Mouse (Mus musculus) heart, embryonic 16.5 days (tissue): ENCODE measurements around the gene Cyp4f40. TPM values are rescaled to one million over a fixed set of nuclear protein-coding genes. Genes with fewer than 3 reads are reported as not detected.
"Not testable (repeated sequence)": the region's sequence is repeated elsewhere in the genome, so short reads cannot be mapped to it uniquely, and the experiment has no call there.

ENCODE experiments used
- ATAC-seq: fragments of 200-750 bp; cut with Nextera tagmentation; replicated peaks from 2 replicates; pipeline ENCODE4 v1.8.0; 2017; ENCODE audit warnings: moderate number of reproducible peaks; ENCODE audit not compliant: insufficient read depth, low FRiP score; ENCODE audit errors: extremely low read depth
- H3K27ac ChIP-seq: fragments of 300-500 bp; sonication (generic); 2 replicates; pipeline ENCODE4 v1.5.1; 2014; ENCODE audit warnings: mild to moderate bottlenecking, low read length, control low read depth, moderate library complexity
- H3K27me3 ChIP-seq: fragments of 300-500 bp; sonication (generic); 2 replicates; pipeline ENCODE4 v1.6.1; 2014; ENCODE audit warnings: low read length, mixed read lengths; ENCODE audit not compliant: control insufficient read depth, insufficient read depth
- H3K36me3 ChIP-seq: fragments of 300-500 bp; sonication (generic); 2 replicates; pipeline ENCODE4 v1.6.1; 2014; ENCODE audit not compliant: control insufficient read depth, insufficient read depth
- H3K4me1 ChIP-seq: fragments of 300-500 bp; sonication (generic); 2 replicates; pipeline ENCODE4 v1.6.1; 2014; ENCODE audit warnings: low read length, mixed read lengths; ENCODE audit not compliant: control insufficient read depth, insufficient read depth
- H3K4me2 ChIP-seq: fragments of 300-500 bp; sonication (generic); 2 replicates; pipeline ENCODE4 v1.6.1; 2014; ENCODE audit warnings: low read depth, mild to moderate bottlenecking, control low read depth, low read length
- H3K4me3 ChIP-seq: fragments of 300-500 bp; sonication (generic); 2 replicates; pipeline ENCODE4 v1.5.1; 2014; ENCODE audit warnings: mild to moderate bottlenecking, control low read depth, low read length
- H3K9ac ChIP-seq: fragments of 300-500 bp; sonication (generic); 2 replicates; pipeline ENCODE4 v1.6.1; 2014; ENCODE audit warnings: low read length, control low read depth
- H3K9me3 ChIP-seq: fragments of 300-500 bp; sonication (generic); replicated peaks from 2 replicates; pipeline ENCODE4 v1.6.1; 2016; ENCODE audit warnings: low read length; ENCODE audit not compliant: control insufficient read depth
- WGBS: fragments of 180-500 bp; shearing (Covaris S2); extraction: QIAGEN DNeasy Blood & Tissue Kit; methylation state at CpG from one replicate; pipeline ENCODE4 v1.1.7; 2014; 5-methylcytosine and 5-hydroxymethylcytosine counted together
- polyA plus RNA-seq: library from polyadenylated mRNA; unstranded; fragments of >200 nt; fragmentation: Nextera tagmentation; extraction: Ambion mirVana; gene quantifications from 2 replicates; pipeline ENCODE4 v1.2.1, GENCODE M21; 2015

The Cyp4f40 gene
- polyA plus RNA-seq: not detected in 2 replicates

GRCm38 (mm10) chr17:32658712-32659111 lies at the start of gene Cyp4f40:
Cyp4f40 (plus strand) TSS chr17:32658900.
- 0 out of 2 replicates have a peak, but pooled peaks cover 3% of the 10 kb centered on the region for H3K4me1 ChIP-seq
- no peak within 1 kb of the TSS for H3K27ac ChIP-seq
- no peaks in the 10 kb centered on the region for H3K27me3 ChIP-seq
- H3K4me2 ChIP-seq: no peak within 1 kb of the TSS
- H3K9me3 ChIP-seq: no peaks in the 10 kb centered on the region
- no peak within 1 kb of the TSS for H3K4me3 ChIP-seq
- WGBS: 13% methylated on average over 2 of the region's 2 CpGs
- H3K9ac ChIP-seq: no peak within 1 kb of the TSS
- 0 out of 2 replicates have a peak, but pooled peaks have one; percentile 41 for ATAC-seq
- no peaks in the 10 kb centered on the region for H3K36me3 ChIP-seq

- WGBS: 72% methylated on average over 3 of the region's 3 CpGs
- H3K27me3 ChIP-seq, ATAC-seq: not testable (repeated sequence)
Observed at GRCm38 (mm10) chr17:32610231-32610630, 48.5 kb upstream of the Cyp4f40 start.

DNA sequence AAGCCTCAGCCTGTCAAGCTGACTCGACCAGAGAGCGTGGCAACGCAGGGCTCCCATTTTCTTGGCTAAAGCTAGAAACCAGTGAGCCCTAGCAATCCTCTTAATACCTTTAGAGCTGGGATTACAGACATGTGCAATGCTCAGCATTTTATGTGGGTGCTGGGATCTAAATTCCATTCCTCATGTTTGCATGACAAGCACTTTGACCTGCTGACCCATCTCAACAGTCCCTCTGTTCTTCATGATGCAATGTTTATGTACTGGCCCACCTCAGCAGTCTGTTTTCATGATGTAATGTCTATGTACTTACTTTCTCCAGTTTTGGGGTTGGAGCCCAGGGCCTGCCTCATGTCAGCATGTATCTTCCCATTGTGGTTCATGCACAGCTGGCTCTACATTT lies 47.8 kb upstream of the Cyp4f40 start:
- no peak for ATAC-seq
- H3K4me1 ChIP-seq: no peaks in the 10 kb centered on the region
- no peak overlapping the region for H3K27ac ChIP-seq
- no peaks in the 10 kb centered on the region for H3K36me3 ChIP-seq
- no peaks in the 10 kb centered on the region for H3K9me3 ChIP-seq
- H3K9ac ChIP-seq: no peak overlapping the region
- H3K4me3 ChIP-seq: no peak overlapping the region
- no peak overlapping the region for H3K4me2 ChIP-seq
- no peaks in the 10 kb centered on the region for H3K27me3 ChIP-seq
- 85% methylated on average over 3 of the region's 3 CpGs for WGBS

More at GRCm38 (mm10) chr17:32610231-32610630, 48.5 kb upstream of the Cyp4f40 start:
- H3K4me3 ChIP-seq, H3K9ac ChIP-seq, H3K9me3 ChIP-seq, H3K4me2 ChIP-seq, H3K4me1 ChIP-seq, H3K36me3 ChIP-seq, H3K27ac ChIP-seq: not testable (repeated sequence)

- H3K27me3 ChIP-seq: no peaks in the 10 kb centered on the region
- no peaks in the 10 kb centered on the region for H3K36me3 ChIP-seq
- H3K4me2 ChIP-seq: no peak overlapping the region
- WGBS: 55% methylated on average over 3 of the region's 3 CpGs
- H3K9me3 ChIP-seq: no peaks in the 10 kb centered on the region
- no peak overlapping the region for H3K9ac ChIP-seq
- no peaks in the 10 kb centered on the region for H3K4me1 ChIP-seq
- no peak for ATAC-seq
- no peak overlapping the region for H3K27ac ChIP-seq
- no peak overlapping the region for H3K4me3 ChIP-seq
Observed at GRCm38 (mm10) chr17:32612417-32612816, 46.3 kb upstream of the Cyp4f40 start.

DNA sequence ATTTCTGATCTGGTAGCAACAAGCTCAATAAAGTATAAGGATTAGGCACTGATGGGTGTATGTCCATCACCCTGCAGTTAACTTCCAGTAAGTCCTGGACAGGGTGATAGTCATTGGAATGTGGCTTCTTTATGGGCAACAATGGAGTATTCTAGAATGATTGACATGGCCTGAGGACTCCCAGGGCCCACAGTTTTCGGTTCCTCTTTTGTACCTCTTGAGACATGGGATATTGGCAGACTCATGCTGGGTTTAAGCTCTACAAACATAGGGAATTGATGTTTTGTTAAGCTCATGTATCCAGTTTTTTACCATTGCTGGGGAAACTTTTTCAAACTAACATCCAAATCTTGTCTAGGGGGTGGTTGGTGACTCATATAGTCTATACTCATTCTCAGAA lies 41.4 kb upstream of the Cyp4f40 start:
- no peak overlapping the region for H3K9ac ChIP-seq
- no peak overlapping the region for H3K4me3 ChIP-seq
- H3K27ac ChIP-seq: no peak overlapping the region
- no peaks in the 10 kb centered on the region for H3K4me1 ChIP-seq
- no peaks in the 10 kb centered on the region for H3K36me3 ChIP-seq
- peaks cover 12% of the 10 kb centered on the region for H3K9me3 ChIP-seq
- 61% methylated on average over 1 of the region's 1 CpGs for WGBS
- no peak for ATAC-seq
- no peaks in the 10 kb centered on the region for H3K27me3 ChIP-seq
- no peak overlapping the region for H3K4me2 ChIP-seq

GRCm38 (mm10) chr17:32621018-32621417 lies 37.7 kb upstream of the Cyp4f40 start, which contains the start of gene Cyp4f37:
Cyp4f37 (plus strand) TSS chr17:32621309.
- not testable (repeated sequence) for H3K4me1 ChIP-seq, H3K36me3 ChIP-seq, H3K9ac ChIP-seq, H3K27me3 ChIP-seq, H3K4me2 ChIP-seq, H3K27ac ChIP-seq, H3K4me3 ChIP-seq, ATAC-seq
- H3K9me3 ChIP-seq: peaks cover 12% of the 10 kb centered on the region
- WGBS: 63% methylated on average over 4 of the region's 4 CpGs

DNA sequence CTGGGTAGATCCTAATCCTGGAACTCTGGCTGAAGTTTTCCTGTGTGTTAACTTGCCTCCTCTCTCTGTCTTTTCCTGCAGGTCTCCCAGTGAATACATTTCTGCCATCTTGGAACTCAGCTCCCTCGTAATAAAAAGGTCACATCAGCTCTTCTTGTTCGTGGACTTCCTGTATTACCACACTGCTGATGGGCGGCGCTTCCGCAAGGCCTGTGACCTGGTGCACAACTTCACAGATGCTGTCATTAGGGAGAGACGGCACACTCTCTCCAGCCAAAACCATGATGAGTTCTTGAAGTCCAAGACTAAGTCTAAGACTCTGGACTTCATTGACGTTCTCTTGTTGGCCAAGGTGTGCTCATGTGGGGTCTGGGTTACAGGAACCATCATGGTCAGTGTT lies 29.0 kb upstream of the Cyp4f40 start:
- H3K4me1 ChIP-seq, H3K27ac ChIP-seq, H3K36me3 ChIP-seq, H3K4me2 ChIP-seq, H3K9me3 ChIP-seq, H3K4me3 ChIP-seq, H3K27me3 ChIP-seq, ATAC-seq, H3K9ac ChIP-seq: not testable (repeated sequence)
- WGBS: 78% methylated on average over 7 of the region's 7 CpGs

DNA sequence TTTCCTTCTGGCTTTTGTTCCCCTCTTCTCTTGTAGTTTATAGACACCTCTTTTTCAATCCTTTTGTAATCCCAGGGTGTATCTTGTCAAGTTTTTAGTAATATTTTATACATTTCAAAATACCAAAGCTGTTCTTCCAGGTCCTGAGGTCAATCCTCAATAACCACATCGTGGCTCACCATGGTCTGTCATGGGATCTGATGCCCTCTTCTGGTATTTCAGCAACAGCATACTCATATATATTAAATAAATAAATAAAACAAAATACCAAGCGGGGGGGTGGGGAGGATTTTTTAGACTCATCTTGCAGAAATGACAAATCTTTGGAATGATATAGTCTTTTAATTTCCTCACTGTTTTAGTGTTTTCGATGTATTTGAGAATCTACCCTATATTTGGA lies 26.8 kb upstream of the Cyp4f40 start:
- Histone ChIP-seq H3K27me3 (no peaks in the 10 kb centered on the region), H3K4me1 (peaks cover 2% of the 10 kb centered on the region; the same call in 1 of the 2 replicates), H3K36me3 (no peaks in the 10 kb centered on the region), H3K4me3 (no peak overlapping the region), H3K27ac (no peak overlapping the region), H3K4me2 (no peak overlapping the region), H3K9me3 (no peaks in the 10 kb centered on the region), H3K9ac (no peak overlapping the region)
- WGBS: 64% methylated on average over 3 of the region's 3 CpGs
- ATAC-seq: no peak

DNA sequence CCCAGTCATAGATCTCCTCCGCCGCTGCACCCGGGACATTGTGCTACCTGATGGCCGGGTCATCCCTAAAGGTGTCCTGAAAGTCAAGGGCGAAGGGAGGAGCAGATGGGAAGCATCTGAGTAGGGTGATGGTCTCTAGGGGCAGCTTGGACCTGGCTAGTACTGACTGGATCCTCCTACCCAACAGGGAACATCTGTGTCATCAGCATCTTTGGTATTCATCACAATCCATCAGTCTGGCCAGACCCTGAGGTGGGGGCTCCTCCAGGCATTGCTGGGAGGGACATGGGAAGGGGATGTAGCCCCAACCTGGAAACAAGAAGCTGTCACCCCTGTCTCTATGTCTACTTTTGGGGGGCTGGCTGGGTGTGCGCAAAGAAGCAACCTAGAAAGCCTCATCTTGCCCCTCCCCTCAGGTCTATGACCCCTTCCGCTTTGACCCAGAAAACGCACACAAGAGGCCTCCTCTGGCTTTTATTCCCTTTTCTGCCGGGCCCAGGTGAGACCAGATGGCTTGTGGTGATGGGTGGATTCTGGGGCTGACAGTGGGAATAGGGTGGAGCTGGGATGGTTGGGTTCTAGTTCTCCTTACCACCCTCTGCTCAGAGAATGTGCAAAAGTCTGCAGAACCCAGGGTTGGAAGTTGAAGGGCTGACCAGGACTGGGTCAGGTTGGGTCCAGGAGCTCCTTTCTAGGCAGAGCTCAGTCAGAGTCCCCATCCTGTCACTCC lies 24.3 kb upstream of the Cyp4f40 start:
- 0 out of 2 replicates have a peak, but pooled peaks have one; percentile 14 for ATAC-seq
- H3K9me3 ChIP-seq, H3K4me1 ChIP-seq, H3K27me3 ChIP-seq, H3K36me3 ChIP-seq, H3K27ac ChIP-seq: not testable (repeated sequence)
- WGBS: 85% methylated on average over 9 of the region's 9 CpGs
- peak overlapping the region; percentile 72 for H3K4me2 ChIP-seq
- H3K9ac ChIP-seq: 0 out of 2 replicates have a peak overlapping the region, but pooled peaks have one; percentile 58
- peak overlapping the region; percentile 50 for H3K4me3 ChIP-seq
